Mouse (Mus musculus): ENCODE results near the gene Adora2a.

DNA sequence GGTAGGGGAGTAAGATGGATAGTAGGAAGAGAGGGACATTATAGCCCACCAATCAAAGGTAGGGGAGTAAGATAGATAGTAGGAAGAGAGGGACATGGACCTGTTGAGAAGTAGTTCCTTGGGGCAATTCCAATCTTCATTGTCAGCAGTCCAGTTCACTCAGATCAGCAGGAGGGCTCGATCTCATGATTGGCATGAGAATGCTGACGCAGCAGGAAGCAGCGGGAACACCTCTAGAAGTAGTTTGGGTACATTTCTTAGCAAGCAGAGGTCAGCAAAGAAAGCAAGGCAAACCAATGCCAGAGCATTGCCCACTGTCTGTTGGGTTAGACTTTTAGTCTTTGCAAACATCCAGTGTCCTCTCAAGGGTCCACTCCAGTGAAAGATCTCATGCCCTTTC lies 32.9 kb upstream of the Adora2a start:
- no peak for TF ChIP-seq GATA1 (IDR thresholded peaks at IDR 0.05; ENCODE audit: borderline replicate concordance, low read length)
- no peak for TF ChIP-seq FLI1 (IDR thresholded peaks at IDR 0.05; ENCODE audit: low read length)
